Mouse (Mus musculus) hindbrain, embryonic 14.5 days (tissue): ENCODE measurements around the gene Nodal. TPM values are rescaled to one million over a fixed set of nuclear protein-coding genes. Genes with fewer than 3 reads are reported as not detected.

ENCODE experiments used
- ATAC-seq: fragments of 200-750 bp; cut with Nextera tagmentation; 2 replicates; pipeline ENCODE4 v1.8.0; 2017; ENCODE audit warnings: moderate number of reproducible peaks, mild to moderate bottlenecking, moderate TSS enrichment, moderate library complexity; ENCODE audit not compliant: low FRiP score
- DNase-seq: peaks from one replicate; pipeline ENCODE4 v3.0.0-alpha.2; 2015; ENCODE audit warnings: low spot score
- H3K27ac ChIP-seq: fragments of 300-500 bp; sonication (generic); 2 replicates; pipeline ENCODE4 v1.5.1; 2014; ENCODE audit warnings: mild to moderate bottlenecking, moderate library complexity
- H3K27me3 ChIP-seq: fragments of 300-500 bp; sonication (generic); 2 replicates; pipeline ENCODE4 v1.6.1; 2014; ENCODE audit warnings: mild to moderate bottlenecking, low read length, mixed read lengths; ENCODE audit not compliant: control insufficient read depth, insufficient read depth
- H3K36me3 ChIP-seq: fragments of 300-500 bp; sonication (generic); replicated peaks from 2 replicates; pipeline ENCODE4 v1.6.1; 2014; ENCODE audit not compliant: control insufficient read depth, insufficient read depth
- H3K4me1 ChIP-seq: fragments of 300-500 bp; sonication (generic); replicated peaks from 2 replicates; pipeline ENCODE4 v1.6.1; 2014; ENCODE audit warnings: antibody characterized with exemption, low read length, mixed read lengths; ENCODE audit not compliant: control insufficient read depth, insufficient read depth
- H3K4me2 ChIP-seq: fragments of 300-500 bp; sonication (generic); replicated peaks from 2 replicates; pipeline ENCODE4 v1.6.1; 2014; ENCODE audit warnings: mild to moderate bottlenecking, moderate library complexity
- H3K4me3 ChIP-seq: fragments of 300-500 bp; sonication (generic); replicated peaks from 2 replicates; pipeline ENCODE4 v1.5.1; 2014; ENCODE audit warnings: mild to moderate bottlenecking, low read length
- H3K9ac ChIP-seq: fragments of 300-500 bp; sonication (generic); 2 replicates; pipeline ENCODE4 v1.6.1; 2014
- H3K9me3 ChIP-seq: fragments of 300-500 bp; sonication (generic); 2 replicates; pipeline ENCODE4 v1.6.1; 2016; ENCODE audit warnings: low read length; ENCODE audit not compliant: control insufficient read depth
- WGBS: fragments of 180-500 bp; shearing (Covaris S2); extraction: QIAGEN DNeasy Blood & Tissue Kit; methylation state at CpG from one replicate; pipeline ENCODE4 v1.1.7; 2014; 5-methylcytosine and 5-hydroxymethylcytosine counted together
- polyA plus RNA-seq: library from polyadenylated mRNA; unstranded; fragments of >200 nt; fragmentation: Nextera tagmentation; extraction: Ambion mirVana; gene quantifications from 2 replicates; pipeline ENCODE4 v1.2.1, GENCODE M21; 2014

Nodal gene
- polyA plus RNA-seq, 1 experiment from 2014 or later: 0.29 TPM

DNA sequence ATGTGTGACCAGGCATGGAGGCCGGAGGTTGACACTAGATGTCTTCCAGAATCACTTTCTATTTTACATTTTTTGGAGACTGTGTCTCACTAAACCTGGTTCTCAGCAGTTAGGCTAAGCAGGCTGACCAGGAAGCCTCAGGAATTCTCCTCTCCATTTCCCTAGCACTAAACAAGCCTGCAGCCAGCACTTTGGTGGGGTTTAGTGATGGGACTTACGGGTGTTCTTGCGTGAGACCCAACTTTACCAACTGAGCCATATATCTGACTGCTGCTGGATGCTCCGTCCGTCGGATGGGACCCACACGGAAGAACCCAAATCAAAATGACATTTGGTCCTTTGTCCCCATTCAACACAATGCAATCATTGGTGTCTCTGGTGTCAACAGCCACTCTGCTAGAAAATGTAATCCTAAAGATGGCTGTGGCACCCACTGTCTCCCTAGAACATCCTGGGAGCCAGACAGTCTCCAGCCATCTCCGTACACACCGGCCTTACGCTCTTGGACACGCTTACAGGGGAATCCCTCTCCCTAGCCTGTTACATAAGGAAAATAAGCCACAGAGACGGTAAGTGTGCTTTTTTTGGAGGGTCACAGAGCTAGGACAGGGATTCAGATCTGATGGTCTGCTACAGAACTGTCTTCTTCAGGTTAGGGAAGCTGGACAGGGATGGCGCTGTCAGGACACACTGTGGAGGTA lies 38.3 kb upstream of the Nodal start:
- Histone ChIP-seq H3K36me3 (no peaks in the 10 kb centered on the region), H3K9ac (0 out of 2 replicates have a peak overlapping the region, but pooled peaks have one; percentile 24), H3K27ac (0 out of 2 replicates have a peak overlapping the region, but pooled peaks have one; percentile 4), H3K4me3 (0 out of 2 replicates have a peak overlapping the region, but pooled peaks have one; percentile 60), H3K9me3 (no peaks in the 10 kb centered on the region), H3K4me1 (peaks cover 37% of the 10 kb centered on the region), H3K4me2 (peak overlapping the region; percentile 76), H3K27me3 (no peaks in the 10 kb centered on the region)
- ATAC-seq (no peak), DNase-seq (no peak)
- WGBS: 86% methylated on average over 13 of the region's 13 CpGs

DNA sequence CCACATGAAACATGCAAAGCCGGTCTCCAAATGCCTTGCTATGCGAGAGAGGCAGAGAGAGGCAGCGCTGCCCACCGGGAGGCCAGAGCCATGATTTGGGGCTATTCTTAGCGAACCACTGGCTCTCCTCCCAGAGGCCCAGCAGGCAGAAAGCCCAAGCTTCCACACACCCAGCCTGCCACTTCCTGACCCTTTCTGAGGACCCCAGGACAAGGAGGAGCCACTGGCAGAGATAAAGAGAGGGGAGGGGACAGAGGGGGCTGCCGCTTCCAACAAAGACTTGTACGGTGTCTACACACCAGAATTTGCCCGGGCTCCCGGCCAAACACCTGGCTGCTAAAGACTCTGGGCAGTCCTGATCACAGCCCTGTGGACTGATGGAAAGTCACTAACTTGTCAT lies 37.6 kb upstream of the Nodal start:
- Histone ChIP-seq H3K9ac (peak overlapping the region; percentile 24), H3K27me3 (no peaks in the 10 kb centered on the region), H3K4me3 (peak overlapping the region; percentile 60; the same call in 1 of the 2 replicates), H3K9me3 (no peaks in the 10 kb centered on the region), H3K4me1 (peaks cover 37% of the 10 kb centered on the region), H3K36me3 (no peaks in the 10 kb centered on the region), H3K4me2 (peak overlapping the region; percentile 76), H3K27ac (0 out of 2 replicates have a peak overlapping the region, but pooled peaks have one; percentile 9)
- DNase-seq (no peak), ATAC-seq (no peak)
- 3% methylated on average over 9 of the region's 9 CpGs for WGBS

GRCm38 (mm10) chr10:61381823-61382222 lies 35.9 kb upstream of the Nodal start:
- Histone ChIP-seq H3K27ac (no peak overlapping the region), H3K9me3 (no peaks in the 10 kb centered on the region), H3K27me3 (no peaks in the 10 kb centered on the region), H3K9ac (peak overlapping the region; percentile 71; the same call in 1 of the 2 replicates), H3K36me3 (no peaks in the 10 kb centered on the region), H3K4me3 (peak overlapping the region; percentile 60), H3K4me1 (peaks cover 37% of the 10 kb centered on the region), H3K4me2 (peak overlapping the region; percentile 76)
- WGBS: 11% methylated on average over 8 of the region's 8 CpGs
- ATAC-seq: no peak
- DNase-seq: no peak

GRCm38 (mm10) chr10:61382281-61382731 lies 35.5 kb upstream of the Nodal start:
- 0 out of 2 replicates have a peak overlapping the region, but pooled peaks have one; percentile 45 for H3K27ac ChIP-seq
- H3K4me3 ChIP-seq: peak overlapping the region; percentile 60
- H3K4me2 ChIP-seq: peak overlapping the region; percentile 76
- no peaks in the 10 kb centered on the region for H3K9me3 ChIP-seq
- H3K36me3 ChIP-seq: no peaks in the 10 kb centered on the region
- 2% methylated on average over 8 of the region's 8 CpGs for WGBS
- peaks cover 37% of the 10 kb centered on the region for H3K4me1 ChIP-seq
- DNase-seq (no peak), ATAC-seq (peak; percentile 32; the same call in 1 of the 2 replicates)
- no peaks in the 10 kb centered on the region for H3K27me3 ChIP-seq
- peak overlapping the region; percentile 71 for H3K9ac ChIP-seq

DNA sequence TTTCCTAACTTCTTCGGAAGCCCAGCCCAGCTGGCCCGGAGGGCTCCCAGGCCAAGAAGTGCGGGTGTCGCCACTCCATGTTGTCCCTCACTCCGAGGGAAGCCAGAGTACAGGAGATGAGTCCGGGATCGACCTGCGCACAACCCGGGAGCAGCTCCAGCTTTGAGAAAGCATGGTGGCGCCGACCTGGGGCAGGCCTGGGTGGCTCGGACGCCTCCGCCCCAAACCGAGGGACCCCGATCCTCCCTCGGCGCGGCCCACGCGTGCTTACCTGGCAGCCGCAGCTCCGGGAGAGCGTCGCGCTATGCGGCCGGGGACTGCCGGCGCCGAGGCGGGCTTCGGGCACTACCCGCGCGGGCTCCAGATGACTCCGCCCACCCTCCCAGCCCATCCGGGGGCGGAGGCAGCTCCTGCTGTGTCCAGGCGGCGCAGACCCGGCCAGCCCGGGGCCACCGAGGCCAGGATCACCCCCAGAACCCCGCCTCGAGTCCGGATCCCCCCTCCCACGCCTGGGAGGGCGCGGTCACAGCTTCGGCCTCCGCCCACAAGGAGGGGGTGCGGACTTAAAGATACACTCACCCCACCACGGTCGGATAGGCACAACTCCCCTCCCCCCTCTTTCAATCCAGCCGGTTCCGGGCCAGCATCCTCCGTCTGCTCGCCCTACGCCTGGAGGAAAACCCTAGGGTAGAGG lies 34.6 kb upstream of the Nodal start, which contains the start of gene Pald1:
TSS of gene Pald1 (minus strand) at position 510 of the 694 bp plus-strand sequence.
- peak within 1 kb of the TSS; percentile 76 for H3K4me2 ChIP-seq
- H3K36me3 ChIP-seq: no peaks in the 10 kb centered on the region
- H3K4me1 ChIP-seq: peaks cover 37% of the 10 kb centered on the region
- H3K9me3 ChIP-seq: no peaks in the 10 kb centered on the region
- H3K27me3 ChIP-seq: no peaks in the 10 kb centered on the region
- WGBS: under 1% methylated on average over 53 of the region's 60 CpGs
- peak within 1 kb of the TSS; percentile 45; the same call in 1 of the 2 replicates for H3K27ac ChIP-seq
- peak within 1 kb of the TSS; percentile 60 for H3K4me3 ChIP-seq
- ATAC-seq (peak; percentile 85), DNase-seq (peak; percentile 73)
- peak within 1 kb of the TSS; percentile 71 for H3K9ac ChIP-seq

DNA sequence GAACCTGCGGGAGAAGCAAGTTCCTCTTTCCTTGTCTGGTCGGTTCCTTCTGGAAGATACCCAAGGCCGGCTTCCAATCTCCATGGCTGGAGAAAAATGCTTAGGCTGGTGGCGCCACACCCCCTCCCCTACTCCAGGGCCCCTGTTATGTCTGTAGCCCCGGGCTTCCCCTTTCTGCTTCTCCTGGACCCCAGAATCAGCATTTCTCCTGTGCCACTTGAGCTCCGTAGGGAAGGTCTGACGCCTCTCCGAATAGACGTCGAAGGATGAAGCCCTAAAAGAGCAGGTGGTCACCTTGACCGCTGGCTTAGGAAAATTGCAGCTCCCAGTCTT lies 34.1 kb upstream of the Nodal start:
- H3K4me2 ChIP-seq: peak overlapping the region; percentile 76
- peak overlapping the region; percentile 71 for H3K9ac ChIP-seq
- peak overlapping the region; percentile 60 for H3K4me3 ChIP-seq
- peak overlapping the region; percentile 45; the same call in 1 of the 2 replicates for H3K27ac ChIP-seq
- H3K36me3 ChIP-seq: no peaks in the 10 kb centered on the region
- no peaks in the 10 kb centered on the region for H3K27me3 ChIP-seq
- peaks cover 36% of the 10 kb centered on the region for H3K4me1 ChIP-seq
- DNase-seq (no peak), ATAC-seq (peak; percentile 25)
- 2% methylated on average over 11 of the region's 11 CpGs for WGBS
- no peaks in the 10 kb centered on the region for H3K9me3 ChIP-seq

DNA sequence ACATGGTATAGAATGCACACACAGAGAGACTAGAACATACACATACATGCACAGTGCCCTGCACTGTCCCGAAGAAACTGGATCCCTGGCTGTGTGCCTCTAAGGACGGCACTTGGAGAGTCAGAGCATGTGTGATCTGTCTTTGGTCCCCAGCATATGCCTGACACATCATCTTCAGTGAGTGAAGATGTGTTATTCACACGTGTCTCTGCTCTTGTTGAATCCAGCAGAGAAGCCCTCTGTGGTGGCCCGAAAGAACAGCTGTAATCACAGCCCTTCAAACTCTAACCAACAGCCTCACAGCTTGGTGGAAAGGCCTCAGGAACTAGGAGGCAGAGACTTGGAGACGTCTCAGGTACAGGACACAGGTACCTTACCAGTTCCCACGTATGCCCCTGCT lies 32.6 kb upstream of the Nodal start:
- H3K9me3 ChIP-seq: no peaks in the 10 kb centered on the region
- peaks cover 21% of the 10 kb centered on the region for H3K4me1 ChIP-seq
- no peaks in the 10 kb centered on the region for H3K27me3 ChIP-seq
- H3K27ac ChIP-seq: no peak overlapping the region
- H3K9ac ChIP-seq: no peak overlapping the region
- H3K4me3 ChIP-seq: no peak overlapping the region
- no peak for ATAC-seq
- H3K36me3 ChIP-seq: no peaks in the 10 kb centered on the region
- H3K4me2 ChIP-seq: no peak overlapping the region
- WGBS: 77% methylated on average over 6 of the region's 6 CpGs
- DNase-seq: no peak

GRCm38 (mm10) chr10:61386284-61386683 lies 31.5 kb upstream of the Nodal start:
- no peak overlapping the region for H3K27ac ChIP-seq
- no peak overlapping the region for H3K9ac ChIP-seq
- H3K9me3 ChIP-seq: no peaks in the 10 kb centered on the region
- ATAC-seq (no peak), DNase-seq (no peak)
- peaks cover 20% of the 10 kb centered on the region for H3K4me1 ChIP-seq
- no peaks in the 10 kb centered on the region for H3K27me3 ChIP-seq
- no peak overlapping the region for H3K4me3 ChIP-seq
- H3K4me2 ChIP-seq: no peak overlapping the region
- no peaks in the 10 kb centered on the region for H3K36me3 ChIP-seq
- WGBS: 74% methylated on average over 6 of the region's 6 CpGs

GRCm38 (mm10) chr10:61389020-61389419 lies 28.8 kb upstream of the Nodal start:
- Histone ChIP-seq H3K27me3 (no peaks in the 10 kb centered on the region), H3K9me3 (no peaks in the 10 kb centered on the region), H3K36me3 (no peaks in the 10 kb centered on the region), H3K4me2 (no peak overlapping the region), H3K4me3 (no peak overlapping the region), H3K27ac (no peak overlapping the region), H3K9ac (no peak overlapping the region), H3K4me1 (peaks cover 3% of the 10 kb centered on the region)
- DNase-seq (no peak), ATAC-seq (peak; percentile 87)
- WGBS: 4% methylated on average over 5 of the region's 5 CpGs
